Mouse (Mus musculus) intestine, postnatal 0 days (tissue): ENCODE data around the gene Fbxo9. TPM values are rescaled to one million over a fixed set of nuclear protein-coding genes. Genes with fewer than 3 reads are reported as not detected.
"Not testable (repeated sequence)": the region's sequence is repeated elsewhere in the genome, so short reads cannot be mapped to it uniquely, and the experiment has no call there.

Source experiments
- ATAC-seq: fragments of 200-750 bp; cut with Nextera tagmentation; 2 replicates; pipeline ENCODE4 v1.8.0; 2017; ENCODE audit warnings: mild to moderate bottlenecking, moderate TSS enrichment, moderate library complexity
- H3K27ac ChIP-seq: fragments of 300-500 bp; sonication (generic); 2 replicates; pipeline ENCODE4 v1.5.1; 2014; ENCODE audit warnings: mild to moderate bottlenecking, low read depth, low read length, moderate library complexity
- H3K27me3 ChIP-seq: fragments of 300-500 bp; sonication (generic); replicated peaks from 2 replicates; pipeline ENCODE4 v1.6.1; 2014; ENCODE audit warnings: low read length, mixed read lengths; ENCODE audit not compliant: control insufficient read depth, insufficient read depth
- H3K36me3 ChIP-seq: fragments of 300-500 bp; sonication (generic); 2 replicates; pipeline ENCODE4 v1.6.1; 2014; ENCODE audit warnings: mild to moderate bottlenecking, moderate library complexity; ENCODE audit not compliant: control insufficient read depth, insufficient read depth
- H3K4me1 ChIP-seq: fragments of 300-500 bp; sonication (generic); replicated peaks from 2 replicates; pipeline ENCODE4 v1.6.1; 2014; ENCODE audit warnings: antibody characterized with exemption, low read length, mixed read lengths; ENCODE audit not compliant: control insufficient read depth, insufficient read depth
- H3K4me2 ChIP-seq: fragments of 300-500 bp; sonication (generic); replicated peaks from 2 replicates; pipeline ENCODE4 v1.6.1; 2014; ENCODE audit warnings: low read depth, mild to moderate bottlenecking, moderate library complexity
- H3K4me3 ChIP-seq: fragments of 300-500 bp; sonication (generic); 2 replicates; pipeline ENCODE4 v1.5.1; 2014; ENCODE audit warnings: low read depth, low read length
- H3K9ac ChIP-seq: fragments of 300-500 bp; sonication (generic); 2 replicates; pipeline ENCODE4 v1.6.1; 2014; ENCODE audit warnings: mild to moderate bottlenecking, low read depth, low read length
- H3K9me3 ChIP-seq: fragments of 300-500 bp; sonication (generic); 2 replicates; pipeline ENCODE4 v1.6.1; 2016; ENCODE audit warnings: mixed run types; ENCODE audit not compliant: control insufficient read depth
- CTCF ChIP-seq: sonication (generic); IDR thresholded peaks from 2 replicates; pipeline ENCODE4 v1.5.1; 2016; ENCODE audit warnings: low read depth, mild to moderate bottlenecking, control low read depth, antibody characterized with exemption, moderate library complexity
- WGBS: fragments of 180-500 bp; shearing (Covaris S2); extraction: QIAGEN DNeasy Blood & Tissue Kit; methylation state at CpG from one replicate; pipeline ENCODE4 v1.1.7; 2014; 5-methylcytosine and 5-hydroxymethylcytosine counted together
- polyA plus RNA-seq: library from polyadenylated mRNA; unstranded; fragments of >200 nt; fragmentation: Nextera tagmentation; extraction: Ambion mirVana; gene quantifications from 2 replicates; pipeline ENCODE4 v1.2.1, GENCODE M21; 2015

The Fbxo9 gene
- polyA plus RNA-seq, result 37.7 and 40.2 TPM in 2 replicates

- no peak for TF ChIP-seq CTCF
- Histone ChIP-seq H3K9me3 (no peaks in the 10 kb centered on the region), H3K4me3 (peak within 1 kb of the TSS; percentile 96), H3K27me3 (no peaks in the 10 kb centered on the region), H3K9ac (peak within 1 kb of the TSS; percentile 95), H3K27ac (peak within 1 kb of the TSS; percentile 97), H3K4me1 (0 out of 2 replicates have a peak, but pooled peaks cover 3% of the 10 kb centered on the region), H3K36me3 (no peaks in the 10 kb centered on the region; the same call in 1 of the 2 replicates), H3K4me2 (peak within 1 kb of the TSS; percentile 88)
- ATAC-seq, result peak; percentile 89
- 0% methylated on average over 20 of the region's 20 CpGs for WGBS
Measured at GRCm38 (mm10) chr9:78108796-78109239, at the start of gene Fbxo9, which contains the start of gene Ick. Fbxo9 (minus strand) TSS chr9:78109065. Ick (plus strand) TSS chr9:78109192.

- no peaks in the 10 kb centered on the region for H3K27me3 ChIP-seq
- no peaks in the 10 kb centered on the region for H3K9me3 ChIP-seq
- peaks cover 78% of the 10 kb centered on the region for H3K36me3 ChIP-seq
- 83% methylated on average over 1 of the region's 1 CpGs for WGBS
- no peak overlapping the region for H3K9ac ChIP-seq
- TF ChIP-seq CTCF, result no peak
- H3K27ac ChIP-seq, result no peak overlapping the region
- no peak overlapping the region for H3K4me3 ChIP-seq
- H3K4me2 ChIP-seq, result no peak overlapping the region
- no peak for ATAC-seq
- no peaks in the 10 kb centered on the region for H3K4me1 ChIP-seq
Measured at GRCm38 (mm10) chr9:78157221-78157620, 48.4 kb upstream of the Fbxo9 start.

- Histone ChIP-seq H3K4me2 (no peak overlapping the region), H3K4me3 (no peak overlapping the region), H3K9ac (no peak overlapping the region), H3K36me3 (peaks cover 62% of the 10 kb centered on the region), H3K9me3 (no peaks in the 10 kb centered on the region), H3K27me3 (no peaks in the 10 kb centered on the region), H3K4me1 (no peaks in the 10 kb centered on the region), H3K27ac (no peak overlapping the region)
- ATAC-seq, result no peak
- WGBS, result 76% methylated on average over 11 of the region's 11 CpGs
- peak; percentile 24; the same call in 1 of the 2 replicates for TF ChIP-seq CTCF
Measured at GRCm38 (mm10) chr9:78154211-78154977, 45.5 kb upstream of the Fbxo9 start.

GRCm38 (mm10) chr9:78149770-78150169 is 40.9 kb upstream of the Fbxo9 start:
- peaks cover 33% of the 10 kb centered on the region for H3K36me3 ChIP-seq
- not testable (repeated sequence) for H3K4me2 ChIP-seq, H3K9me3 ChIP-seq, H3K4me3 ChIP-seq, H3K27ac ChIP-seq, H3K27me3 ChIP-seq, H3K4me1 ChIP-seq, H3K9ac ChIP-seq
- ATAC-seq, result peak; percentile 32; the same call in 1 of the 2 replicates
- WGBS, result 73% methylated on average over 2 of the region's 2 CpGs

DNA sequence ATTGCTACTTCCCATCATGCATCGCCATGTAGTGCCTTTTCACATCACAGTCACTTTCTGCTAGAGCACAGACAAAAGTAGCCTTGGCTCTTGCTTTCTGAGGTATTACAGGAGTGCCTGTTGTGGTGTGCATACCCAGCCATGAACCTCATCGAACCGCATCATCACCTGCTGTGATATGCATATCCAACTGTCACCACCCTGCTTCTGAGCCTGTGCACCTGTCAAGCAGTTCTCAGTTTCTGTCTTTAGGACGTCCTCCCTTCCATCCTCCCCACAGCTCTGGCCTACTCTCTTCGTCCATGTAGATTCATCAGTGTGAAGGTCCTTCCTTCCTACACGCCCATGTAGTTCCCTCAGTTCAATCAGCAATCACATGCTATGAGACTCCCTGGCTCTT is 39.3 kb upstream of the Fbxo9 start:
- Histone ChIP-seq H3K4me3 (no peak overlapping the region), H3K4me2 (no peak overlapping the region), H3K36me3 (peaks cover 38% of the 10 kb centered on the region), H3K27ac (no peak overlapping the region), H3K4me1 (no peaks in the 10 kb centered on the region), H3K27me3 (no peaks in the 10 kb centered on the region), H3K9ac (no peak overlapping the region), H3K9me3 (no peaks in the 10 kb centered on the region)
- ATAC-seq, result no peak
- no peak for TF ChIP-seq CTCF
- 91% methylated on average over 6 of the region's 6 CpGs for WGBS

GRCm38 (mm10) chr9:78146627-78147026 is 37.8 kb upstream of the Fbxo9 start:
- no peak overlapping the region for H3K4me3 ChIP-seq
- H3K4me1 ChIP-seq, result no peaks in the 10 kb centered on the region
- H3K27ac ChIP-seq, result no peak overlapping the region
- H3K9ac ChIP-seq, result no peak overlapping the region
- no peak for ATAC-seq
- no peaks in the 10 kb centered on the region for H3K27me3 ChIP-seq
- peaks cover 37% of the 10 kb centered on the region for H3K36me3 ChIP-seq
- H3K9me3 ChIP-seq, result no peaks in the 10 kb centered on the region
- no peak for TF ChIP-seq CTCF
- H3K4me2 ChIP-seq, result no peak overlapping the region
- WGBS, result 86% methylated on average over 6 of the region's 6 CpGs
